Mouse (Mus musculus): ENCODE results near the gene Dlgap3.

GRCm38 (mm10) chr4:127215103-127215502 is 46.1 kb downstream of the Dlgap3 start:
- TF ChIP-seq CTCF (IDR thresholded peaks at IDR 0.05; ENCODE audit: control insufficient read depth, insufficient read depth, low read length) (no peak), POLR2A (IDR thresholded peaks at IDR 0.05; ENCODE audit: borderline replicate concordance, control insufficient read depth, low read depth, low read length) (no peak)

Measured in bone marrow, adult 2 months (tissue).